26 mouse cellular contexts compared by ENCODE assay signal in the genomic region with DNA sequence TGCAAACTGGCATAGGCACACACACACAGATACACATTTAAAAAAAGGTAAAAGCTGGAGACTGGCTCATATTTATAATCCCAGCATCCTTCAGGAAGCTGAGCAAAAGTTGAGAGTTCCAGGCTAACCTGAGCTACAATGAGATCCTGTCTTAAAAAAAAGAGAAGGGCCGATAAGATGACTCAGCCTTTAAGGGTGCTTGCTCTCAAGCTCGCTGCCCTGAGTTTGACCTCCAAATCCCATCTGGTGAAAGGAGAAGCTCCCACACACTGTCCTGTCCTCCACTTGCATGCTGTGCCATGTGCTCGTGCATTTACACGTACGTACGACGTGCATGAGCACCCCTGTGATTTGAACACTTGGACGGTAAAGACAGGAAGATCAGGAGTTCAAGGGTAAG. TPM values are rescaled to one million over a fixed set of nuclear protein-coding genes. Genes with fewer than 3 reads are reported as not detected.
DNase-seq lines count a peak whose midpoint lies in the region; ATAC-seq and TF ChIP-seq lines count a peak whose summit lies in the region.
"Had no signal": no experiment of that assay in that cellular context is flagged by ENCODE, and none has a peak within 500 bp of the region (broad histone marks: within the 10 kb centered on the region; RNA-seq: fewer than 3 reads in every experiment).

No protein-coding gene starts in this region.

- TF ChIP-seq POLR2A in ES-Bruce4 (IDR thresholded peaks at IDR 0.05; ENCODE audit: insufficient read depth, low read length): no peak
- TF ChIP-seq POLR2A in bone marrow macrophage, adult 2 months (IDR thresholded peaks at IDR 0.05; ENCODE audit: borderline replicate concordance, low read depth, low read length): no peak

- peaks cover 9% of the 10 kb centered on the region for H3K27me3 ChIP-seq in erythroblast, embryonic 14.5 days (ENCODE audit: control insufficient read depth)
- no peaks in the 10 kb centered on the region for H3K27me3 ChIP-seq in ES-Bruce4 (ENCODE audit: control insufficient read depth, insufficient read depth, low read length, poor library complexity, severe bottlenecking)

- H3K9ac ChIP-seq in ES-Bruce4 (ENCODE audit: low read depth, poor library complexity, severe bottlenecking): 0 out of 2 replicates have a peak overlapping the region, but pooled peaks have one; percentile 10
- H3K9ac ChIP-seq: embryonic facial prominence, embryonic 15.5 days; heart, embryonic 12.5 days; hindbrain, embryonic 12.5 days had no signal

- intact Hi-C loops in left cerebral cortex, postnatal 25 days (cut with DNase I): no loop called here

- no peaks in the 10 kb centered on the region for H3K9me3 ChIP-seq in erythroblast, embryonic 14.5 days (ENCODE audit: control insufficient read depth, low read length)
- H3K9me3 ChIP-seq in ES-Bruce4 (replicated peaks; ENCODE audit: control insufficient read depth, insufficient read depth, low read length, poor library complexity, severe bottlenecking): no peaks in the 10 kb centered on the region
- H3K9me3 ChIP-seq: embryonic facial prominence, embryonic 15.5 days; forebrain, embryonic 13.5 days; heart, embryonic 12.5 days; hindbrain, embryonic 12.5 days had no signal

- peaks cover 83% of the 10 kb centered on the region for H3K36me3 ChIP-seq in erythroblast, embryonic 14.5 days (ENCODE audit: control insufficient read depth)
- peaks cover 8% of the 10 kb centered on the region; the same call in 1 of the 2 replicates for H3K36me3 ChIP-seq in ES-Bruce4 (ENCODE audit: control insufficient read depth, insufficient read depth, low read length, poor library complexity, severe bottlenecking)
- H3K36me3 ChIP-seq: embryonic facial prominence, embryonic 15.5 days; heart, embryonic 12.5 days had no signal

- no peak overlapping the region; the same call in 1 of the 2 replicates for H3K27ac ChIP-seq in ES-Bruce4 (ENCODE audit: insufficient read depth, low read length)
- H3K27ac ChIP-seq in bone marrow macrophage, adult 2 months (ENCODE audit: insufficient read depth, low read depth, low read length): peak overlapping the region; percentile 22; the same call in 1 of the 2 replicates
- H3K27ac ChIP-seq: forebrain, embryonic 13.5 days; hindbrain, embryonic 12.5 days had no signal

- TF ChIP-seq CTCF in ES-Bruce4 (IDR thresholded peaks at IDR 0.05; ENCODE audit: low read depth, low read length): no peak
- TF ChIP-seq CTCF in bone marrow macrophage, adult 2 months (IDR thresholded peaks at IDR 0.05; ENCODE audit: low read depth, low read length): no peak

- TF ChIP-seq EP300 in ES-Bruce4 (IDR thresholded peaks at IDR 0.05; ENCODE audit: insufficient read depth, low read depth, low read length): no peak

- ATAC-seq in erythroblast, adult 5-6 weeks (replicated peaks; ENCODE audit: low FRiP score, poor library complexity, severe bottlenecking): no peak
- ATAC-seq: hindbrain, embryonic 16.5 days; intestine, postnatal 0 days had no signal

- peaks cover 75% of the 10 kb centered on the region for H3K4me1 ChIP-seq in erythroblast, embryonic 14.5 days (ENCODE audit: control insufficient read depth)
- H3K4me1 ChIP-seq in ES-Bruce4 (ENCODE audit: control insufficient read depth, insufficient read depth, low read length): peaks cover 7% of the 10 kb centered on the region
- H3K4me1 ChIP-seq in bone marrow macrophage, adult 2 months (ENCODE audit: control insufficient read depth, insufficient read depth, low read length): peaks cover 12% of the 10 kb centered on the region

- H3K4me3 ChIP-seq in erythroblast, embryonic 14.5 days (replicated peaks): peak overlapping the region; percentile 31
- no peak overlapping the region for H3K4me3 ChIP-seq in ES-Bruce4 (ENCODE audit: low read depth, low read length)
- H3K4me3 ChIP-seq in bone marrow macrophage, adult 2 months (ENCODE audit: insufficient read depth, low read length): no peak overlapping the region

- DNase-seq in 3T3-L1 (ENCODE audit: low read depth, low spot score): peak; percentile 59
- no peak for DNase-seq in urinary bladder, postnatal 10 days (ENCODE audit: low spot score)
- no peak for DNase-seq in lung, postnatal 36 days
- no peak for DNase-seq in left cerebral cortex, postnatal 25 days (ENCODE audit: low spot score in 2 of 2)
- DNase-seq: adrenal gland, postnatal 14 days; B cell, adult 2 months; cerebellum, adult 2 months; cerebellum, postnatal 14 days; embryo, embryonic 11 days; gastrocnemius, adult 2 months; gastrocnemius, postnatal 25 days had no signal

RNA-seq across cellular contexts. Expression of a gene that starts 0.9 kb away (rescaled TPM):
- polyA plus RNA-seq in erythroblast, embryonic 14.5 days (2012): 4.8 and 7.7 TPM in 2 replicates
- total RNA-seq in erythroblast, adult 5-6 weeks (2015; ENCODE audit: low replicate concordance): 31.9 and 44.9 TPM in 2 replicates
- 85.2 and 99.8 TPM in 2 replicates for total RNA-seq in erythroblast, adult 5-6 weeks (2017; ENCODE audit: low replicate concordance)
- polyA plus RNA-seq in ES-Bruce4 (2011; ENCODE audit: insufficient read depth, insufficient read length, low read depth, missing spikeins): 27.5 and 30.9 TPM in 2 replicates
- 109 and 119 TPM in 2 replicates for polyA plus RNA-seq in bone marrow macrophage, adult 2 months (2012; ENCODE audit: insufficient read depth, insufficient read length, missing spikeins)
- total RNA-seq in left cerebral cortex, postnatal 25 days (2021): 1 to 10 TPM; 3.5 to 4.0 TPM

RNA-seq across cellular contexts. Expression of a gene that starts 5.8 kb away (rescaled TPM):
- polyA plus RNA-seq in erythroblast, embryonic 14.5 days (2012): 358 and 362 TPM in 2 replicates
- total RNA-seq in erythroblast, adult 5-6 weeks (2015; ENCODE audit: low replicate concordance): 58.9 and 59.8 TPM in 2 replicates
- total RNA-seq in erythroblast, adult 5-6 weeks (2017; ENCODE audit: low replicate concordance): 85.0 and 116 TPM in 2 replicates
- polyA plus RNA-seq in ES-Bruce4 (2011; ENCODE audit: insufficient read depth, insufficient read length, low read depth, missing spikeins): not detected in 2 replicates
- not detected in 2 replicates for polyA plus RNA-seq in bone marrow macrophage, adult 2 months (2012; ENCODE audit: insufficient read depth, insufficient read length, missing spikeins)
- total RNA-seq in left cerebral cortex, postnatal 25 days (2021): not detected
- total RNA-seq: gastrocnemius, adult 2 months; gastrocnemius, postnatal 25 days; heart, adult 8-10 months; heart, postnatal 25 days had no signal
- polyA plus RNA-seq: inflammation-experienced regulatory T-cells, adult 6 months had no signal

RNA-seq across cellular contexts. Expression of a gene that starts 13.8 kb away (rescaled TPM):
- polyA plus RNA-seq in erythroblast, embryonic 14.5 days (2012): 15.0 and 18.3 TPM in 2 replicates
- total RNA-seq in erythroblast, adult 5-6 weeks (2015; ENCODE audit: low replicate concordance): 7.9 and 14.6 TPM in 2 replicates
- 13.4 and 17.6 TPM in 2 replicates for total RNA-seq in erythroblast, adult 5-6 weeks (2017; ENCODE audit: low replicate concordance)
- 72.5 and 78.5 TPM in 2 replicates for polyA plus RNA-seq in ES-Bruce4 (2011; ENCODE audit: insufficient read depth, insufficient read length, low read depth, missing spikeins)
- 13.4 and 17.6 TPM in 2 replicates for polyA plus RNA-seq in bone marrow macrophage, adult 2 months (2012; ENCODE audit: insufficient read depth, insufficient read length, missing spikeins)
- 10 to 100 TPM; 31.3 to 38.3 TPM for total RNA-seq in left cerebral cortex, postnatal 25 days (2021)

RNA-seq across cellular contexts. Expression of a gene that starts 29.7 kb away (rescaled TPM):
- polyA plus RNA-seq in erythroblast, embryonic 14.5 days (2012): 0.01 and 0.08 TPM in 2 replicates
- total RNA-seq in erythroblast, adult 5-6 weeks (2015; ENCODE audit: low replicate concordance): not detected in 2 replicates
- 0.28 TPM in 1 of 2 replicates, not detected in the other for total RNA-seq in erythroblast, adult 5-6 weeks (2017; ENCODE audit: low replicate concordance)
- polyA plus RNA-seq in ES-Bruce4 (2011; ENCODE audit: insufficient read depth, insufficient read length, low read depth, missing spikeins): 0.73 and 1.5 TPM in 2 replicates
- 0.28 and 0.42 TPM in 2 replicates for polyA plus RNA-seq in bone marrow macrophage, adult 2 months (2012; ENCODE audit: insufficient read depth, insufficient read length, missing spikeins)
- total RNA-seq in left cerebral cortex, postnatal 25 days (2021): 10 to 100 TPM; 85.7 to 90.3 TPM
- total RNA-seq: common myeloid progenitor, adult 5-6 weeks; gastrocnemius, postnatal 25 days; granulocyte monocyte progenitor cell, adult 5-6 weeks had no signal

RNA-seq across cellular contexts. Expression of a gene that starts 35.6 kb away (rescaled TPM):
- polyA plus RNA-seq in erythroblast, embryonic 14.5 days (2012): 15.0 TPM in 2 replicates
- total RNA-seq in erythroblast, adult 5-6 weeks (2015; ENCODE audit: low replicate concordance): 54.3 and 54.8 TPM in 2 replicates
- total RNA-seq in erythroblast, adult 5-6 weeks (2017; ENCODE audit: low replicate concordance): 10.6 and 24.4 TPM in 2 replicates
- 93.8 and 97.1 TPM in 2 replicates for polyA plus RNA-seq in ES-Bruce4 (2011; ENCODE audit: insufficient read depth, insufficient read length, low read depth, missing spikeins)
- 19.4 and 19.6 TPM in 2 replicates for polyA plus RNA-seq in bone marrow macrophage, adult 2 months (2012; ENCODE audit: insufficient read depth, insufficient read length, missing spikeins)
- total RNA-seq in left cerebral cortex, postnatal 25 days (2021): 1 to 10 TPM; 6.4 to 6.5 TPM

Comparison
In these comparisons a context has a peak if more than half of its experiments do, and no peak if none do; other contexts are left out.
1. RNA of a gene that starts 5.8 kb away (polyA plus RNA-seq): 358 to 362 TPM in erythroblast, embryonic 14.5 days; not detected in ES-Bruce4 and not detected in bone marrow macrophage, adult 2 months; every median in the first group is over 100 times any median in the second.